Mouse (Mus musculus) Patski (cell line): ENCODE results near the gene Med29. TPM values are rescaled to one million over a fixed set of nuclear protein-coding genes. Genes with fewer than 3 reads are reported as not detected.

Experiments
- ATAC-seq: fragments of 100-300 bp; one replicate; pipeline ENCODE4 v1.8.0; 2021
- CTCF ChIA-PET: fragments of 350-600 bp; sonication (Branson Sonifier 250); formaldehyde crosslinking; loops from one replicate; lab custom pipeline; 2022; ENCODE audit warnings: inconsistent platforms; lab: Charles Lee
- POLR2A ChIA-PET: fragments of 350-600 bp; sonication (Branson Sonifier 250); formaldehyde crosslinking; loops from one replicate; lab custom pipeline; 2022; ENCODE audit warnings: antibody characterized with exemption, inconsistent platforms; lab: Charles Lee
- DNase-seq: peaks from one replicate; pipeline ENCODE4 v3.0.0-alpha.2; 2011; ENCODE audit warnings: low read depth, low spot score
- H3K27me3 ChIP-seq: fragments of 371-371 bp; one replicate; pipeline ENCODE4 v1.5.1; 2021
- CTCF ChIP-seq: fragments of 100-300 bp; IDR thresholded peaks from one replicate; pipeline ENCODE4 v1.5.1; 2021
- in situ Hi-C: fragments of 300-500 bp; cut with MboI; formaldehyde crosslinking; loops from 3 replicates; pipeline ENCODE4 v1.11.1; 2018; ENCODE audit warnings: low pct_unique_long_range_greater_than_20kb, mixed read lengths
- polyA plus RNA-seq: library from polyadenylated mRNA; unstranded; gene quantifications from one replicate; pipeline ENCODE4 v1.2.3, GENCODE M21; 2021

Gene Med29
- polyA plus RNA-seq, 1 experiment from 2014 or later = 32.4 TPM

- no peaks in the 10 kb centered on the region for H3K27me3 ChIP-seq
- CTCF ChIA-PET = interaction anchor here (0.8 to 2.9 kb wide), 7 partner anchors 10 to 46 kb away, joined by 3 to 10 read pairs (median 3); no protein-coding TSS in a partner anchor
- ATAC-seq (no peak), DNase-seq (no peak)
- in situ Hi-C loops = no loop called here
- TF ChIP-seq CTCF = no peak
- POLR2A ChIA-PET = no interaction called here
Observed at GRCm38 (mm10) chr7:28432252-28432651, 39.7 kb upstream of the Med29 start.

- ChIA-PET CTCF (interaction anchor here (2.9 kb wide), 1 partner anchor 11 kb away, joined by 10 read pairs; no protein-coding TSS in a partner anchor), POLR2A (no interaction called here)
- TF ChIP-seq CTCF = no peak
- no peak for ATAC-seq
- in situ Hi-C loops = no loop called here
- DNase-seq = no peak
- no peaks in the 10 kb centered on the region for H3K27me3 ChIP-seq
Observed at GRCm38 (mm10) chr7:28430512-28430911, 38.0 kb upstream of the Med29 start.

GRCm38 (mm10) chr7:28427738-28428137 lies 35.2 kb upstream of the Med29 start:
- POLR2A ChIA-PET = no interaction called here
- no peak for TF ChIP-seq CTCF
- CTCF ChIA-PET = no interaction called here
- DNase-seq = no peak
- H3K27me3 ChIP-seq = no peaks in the 10 kb centered on the region
- in situ Hi-C loops = no loop called here
- no peak for ATAC-seq

- ATAC-seq = no peak
- ChIA-PET CTCF (interaction anchor here (1.0 to 1.6 kb wide), 2 partner anchors 14 to 174 kb away, joined by 3 read pairs; partner anchors contain the start of gene Gmfg), POLR2A (interaction anchor here (1.1 kb wide), 1 partner anchor 12 kb away, joined by 6 read pairs; no protein-coding TSS in a partner anchor)
- H3K27me3 ChIP-seq = no peaks in the 10 kb centered on the region
- in situ Hi-C loops = no loop called here
- DNase-seq = no peak
- no peak for TF ChIP-seq CTCF
Observed at GRCm38 (mm10) chr7:28423018-28423417, 30.5 kb upstream of the Med29 start.

- in situ Hi-C loops = no loop called here
- DNase-seq (no peak), ATAC-seq (peak; percentile 4)
- CTCF ChIA-PET = interaction anchor here (1.4 kb wide), 1 partner anchor 12 kb away, joined by 10 read pairs; no protein-coding TSS in a partner anchor
- POLR2A ChIA-PET = interaction anchor here (0.5 kb wide), 1 partner anchor 1358 kb away, joined by 3 read pairs; no protein-coding TSS in a partner anchor
- no peaks in the 10 kb centered on the region for H3K27me3 ChIP-seq
- no peak for TF ChIP-seq CTCF
Observed at GRCm38 (mm10) chr7:28419416-28419815, 26.9 kb upstream of the Med29 start.

GRCm38 (mm10) chr7:28418096-28418670 lies 25.7 kb upstream of the Med29 start:
- CTCF ChIA-PET = no interaction called here
- in situ Hi-C loops = no loop called here
- H3K27me3 ChIP-seq = no peaks in the 10 kb centered on the region
- ATAC-seq (peak; percentile 92), DNase-seq (peak; percentile 88)
- POLR2A ChIA-PET = interaction anchor here (1.0 kb wide), 1 partner anchor 25 kb away, joined by 3 read pairs; no protein-coding TSS in a partner anchor
- TF ChIP-seq CTCF = no peak

- in situ Hi-C loops = no loop called here
- TF ChIP-seq CTCF = peak; percentile 68
- ATAC-seq (no peak), DNase-seq (no peak)
- ChIA-PET CTCF (interaction anchor here (1.4 kb wide), 1 partner anchor 20 kb away, joined by 5 read pairs; the partner anchor contains the start of gene Gmfg), POLR2A (no interaction called here)
- H3K27me3 ChIP-seq = no peaks in the 10 kb centered on the region
Observed at GRCm38 (mm10) chr7:28417368-28417767, 24.9 kb upstream of the Med29 start.

- no peaks in the 10 kb centered on the region for H3K27me3 ChIP-seq
- in situ Hi-C loops = no loop called here
- no peak for TF ChIP-seq CTCF
- DNase-seq = no peak
- POLR2A ChIA-PET = no interaction called here
- CTCF ChIA-PET = no interaction called here
- ATAC-seq = no peak
Observed at GRCm38 (mm10) chr7:28412826-28413225, 20.3 kb upstream of the Med29 start.

- TF ChIP-seq CTCF = no peak
- ChIA-PET CTCF (interaction anchor here (1.0 kb wide), 1 partner anchor 21 kb away, joined by 3 read pairs; no protein-coding TSS in a partner anchor), POLR2A (no interaction called here)
- no peaks in the 10 kb centered on the region for H3K27me3 ChIP-seq
- ATAC-seq = no peak
- in situ Hi-C loops = no loop called here
- DNase-seq = no peak
Observed at GRCm38 (mm10) chr7:28410841-28411475, 18.4 kb upstream of the Med29 start.

- ChIA-PET CTCF (no interaction called here), POLR2A (no interaction called here)
- no peak for TF ChIP-seq CTCF
- in situ Hi-C loops = no loop called here
- no peaks in the 10 kb centered on the region for H3K27me3 ChIP-seq
- ATAC-seq (no peak), DNase-seq (no peak)
Observed at GRCm38 (mm10) chr7:28401942-28402341, 9.4 kb upstream of the Med29 start.

GRCm38 (mm10) chr7:28401030-28401429 lies 8.5 kb upstream of the Med29 start:
- ChIA-PET CTCF (no interaction called here), POLR2A (no interaction called here)
- ATAC-seq (no peak), DNase-seq (no peak)
- in situ Hi-C loops = no loop called here
- no peak for TF ChIP-seq CTCF
- H3K27me3 ChIP-seq = no peaks in the 10 kb centered on the region
